Mouse (Mus musculus) G1E (cell line): ENCODE results near the gene Hoxc11. TPM values are rescaled to one million over a fixed set of nuclear protein-coding genes. Genes with fewer than 3 reads are reported as not detected.

Experiments used
- ATAC-seq: 2 replicates; pipeline ENCODE4 v1.8.0; 2016; ENCODE audit warnings: mild to moderate bottlenecking; ENCODE audit not compliant: insufficient number of reproducible peaks, poor library complexity, low FRiP score, severe bottlenecking; ENCODE audit errors: extremely low read depth
- DNase-seq: peaks from one replicate; pipeline ENCODE4 v3.0.0; 2012; ENCODE audit warnings: low spot score
- H3K27me3 ChIP-seq: 2 replicates; pipeline ENCODE4 v1.6.1; 2012; ENCODE audit warnings: mild to moderate bottlenecking, low read length, inconsistent platforms; ENCODE audit not compliant: insufficient read depth
- H3K36me3 ChIP-seq: replicated peaks from 2 replicates; pipeline ENCODE3; 2012; ENCODE audit warnings: mild to moderate bottlenecking, inconsistent platforms
- H3K4me1 ChIP-seq: 2 replicates; pipeline ENCODE4 v1.6.1; 2012; ENCODE audit warnings: low read depth, low read length, inconsistent platforms, mixed read lengths; ENCODE audit not compliant: insufficient read depth
- H3K4me3 ChIP-seq: 2 replicates; pipeline ENCODE4 v1.5.1; 2012; ENCODE audit warnings: low read depth, mild to moderate bottlenecking, inconsistent platforms, low read length, moderate library complexity, mixed read lengths
- H3K9me3 ChIP-seq: replicated peaks from 2 replicates; pipeline ENCODE4 v1.6.1; 2012; ENCODE audit warnings: inconsistent platforms
- CTCF ChIP-seq: IDR thresholded peaks from 2 replicates; pipeline ENCODE4 v1.5.1; 2012; ENCODE audit warnings: low read depth, low read length, inconsistent platforms, mixed read lengths
- GATA1 ChIP-seq: IDR thresholded peaks from 2 replicates; pipeline ENCODE4 v1.6.1; 2012; ENCODE audit warnings: borderline replicate concordance, low read length, inconsistent platforms, mixed read lengths
- GATA2 ChIP-seq: IDR thresholded peaks from 2 replicates; pipeline ENCODE4 v1.6.1; 2012; ENCODE audit warnings: low read depth, low read length, inconsistent platforms, borderline replicate concordance
- POLR2AphosphoS5 ChIP-seq: IDR thresholded peaks from 2 replicates; pipeline ENCODE4 v1.6.1; 2012; ENCODE audit warnings: low read depth, low read length, inconsistent platforms; ENCODE audit not compliant: insufficient replicate concordance
- TAL1 ChIP-seq: conservative IDR thresholded peaks from 2 replicates; pipeline ENCODE4 v1.6.1; 2012; ENCODE audit warnings: low read depth, low read length, inconsistent platforms, mixed read lengths
- polyA plus RNA-seq: library from polyadenylated mRNA; stranded (reverse); fragments of >175 nt; gene quantifications from 2 replicates; pipeline ENCODE4 v1.2.3, GENCODE M21; 2012
- total RNA-seq, 2 experiments: library from RNA; stranded (forward) in 1 of 2; stranded (reverse) in 1 of 2; fragments of 200-1000 nt in 1 of 2; fragments of >200 nt in 1 of 2; fragmentation: Nextera tagmentation in 1 of 2; gene quantifications; 2 replicates each; pipeline ENCODE4 v1.2.3; 2014 to 2017

Gene Hoxc11
- total and polyA plus RNA-seq, 3 experiments = 0.22 TPM; not detected in 2

GRCm38 (mm10) chr15:102936279-102936972 lies 17.8 kb upstream of the Hoxc11 start, which contains the start of gene Hoxc12:
Gene Hoxc12, plus strand, starts transcription at chr15:102936757.
- H3K4me3 ChIP-seq = peak within 1 kb of the TSS; percentile 44; the same call in 1 of the 2 replicates

GRCm38 (mm10) chr15:102937036-102937666 lies 17.1 kb upstream of the Hoxc11 start:
- peaks cover 86% of the 10 kb centered on the region for H3K27me3 ChIP-seq
- H3K4me1 ChIP-seq = peaks cover 4% of the 10 kb centered on the region
- H3K36me3 ChIP-seq = no peaks in the 10 kb centered on the region
- peak overlapping the region; percentile 44; the same call in 1 of the 2 replicates for H3K4me3 ChIP-seq
- DNase-seq (no peak), ATAC-seq (no peak)
- peaks cover 6% of the 10 kb centered on the region for H3K9me3 ChIP-seq
- no peak for TF ChIP-seq GATA1
- TF ChIP-seq CTCF = no peak
- TF ChIP-seq POLR2AphosphoS5 = no peak
- TF ChIP-seq TAL1 = no peak
- TF ChIP-seq GATA2 = no peak

More at GRCm38 (mm10) chr15:102936279-102936972, 17.8 kb upstream of the Hoxc11 start, which contains the start of gene Hoxc12:
- H3K9me3 ChIP-seq = peaks cover 6% of the 10 kb centered on the region
- no peaks in the 10 kb centered on the region for H3K36me3 ChIP-seq
- peaks cover 4% of the 10 kb centered on the region for H3K4me1 ChIP-seq
- no peak for TF ChIP-seq TAL1
- ATAC-seq (no peak), DNase-seq (no peak)
- peaks cover 86% of the 10 kb centered on the region for H3K27me3 ChIP-seq

- Histone ChIP-seq H3K9me3 (peaks cover 6% of the 10 kb centered on the region), H3K4me1 (peaks cover 15% of the 10 kb centered on the region), H3K27me3 (peaks cover 80% of the 10 kb centered on the region), H3K4me3 (no peak overlapping the region), H3K36me3 (no peaks in the 10 kb centered on the region)
- DNase-seq (no peak), ATAC-seq (no peak)
- no peak for TF ChIP-seq POLR2AphosphoS5
- TF ChIP-seq GATA2 = no peak
- TF ChIP-seq TAL1 = no peak
These were observed 14.7 kb upstream of the Hoxc11 start for GRCm38 (mm10) chr15:102939256-102940155.

- peak overlapping the region; percentile 66 for H3K4me3 ChIP-seq
- DNase-seq (no peak), ATAC-seq (no peak)
- no peaks in the 10 kb centered on the region for H3K36me3 ChIP-seq
- no peaks in the 10 kb centered on the region; the same call in 1 of the 2 replicates for H3K9me3 ChIP-seq
- peaks cover 28% of the 10 kb centered on the region for H3K4me1 ChIP-seq
- TF ChIP-seq TAL1 (no peak), GATA1 (no peak), GATA2 (no peak), CTCF (no peak), POLR2AphosphoS5 (no peak)
- peaks cover 70% of the 10 kb centered on the region for H3K27me3 ChIP-seq
These were observed 11.3 kb upstream of the Hoxc11 start for GRCm38 (mm10) chr15:102942739-102943467.

- H3K4me1 ChIP-seq = peaks cover 28% of the 10 kb centered on the region
- ATAC-seq (no peak), DNase-seq (no peak)
- no peak for TF ChIP-seq GATA2
- TF ChIP-seq GATA1 = no peak
- no peak for TF ChIP-seq POLR2AphosphoS5
- TF ChIP-seq TAL1 = no peak
- no peak for TF ChIP-seq CTCF
- H3K36me3 ChIP-seq = no peaks in the 10 kb centered on the region
- H3K27me3 ChIP-seq = peaks cover 69% of the 10 kb centered on the region
- H3K9me3 ChIP-seq = no peaks in the 10 kb centered on the region; the same call in 1 of the 2 replicates
- H3K4me3 ChIP-seq = peak overlapping the region; percentile 66; the same call in 1 of the 2 replicates
These were observed 10.8 kb upstream of the Hoxc11 start for GRCm38 (mm10) chr15:102943468-102943813.
